Mouse (Mus musculus) kidney, postnatal 0 days (tissue): ENCODE data around the gene Prox2. TPM values are rescaled to one million over a fixed set of nuclear protein-coding genes. Genes with fewer than 3 reads are reported as not detected.

Experiments used
- ATAC-seq: fragments of 200-750 bp; cut with Nextera tagmentation; replicated peaks from 2 replicates; pipeline ENCODE4 v1.8.0; 2017; ENCODE audit warnings: low read depth, moderate number of reproducible peaks, moderate TSS enrichment, moderate library complexity; ENCODE audit not compliant: low FRiP score
- DNase-seq: peaks from one replicate; pipeline ENCODE4 v3.0.0-alpha.2; 2016; ENCODE audit warnings: low spot score
- H3K27ac ChIP-seq: fragments of 300-500 bp; sonication (generic); 2 replicates; pipeline ENCODE4 v1.5.1; 2014; ENCODE audit warnings: mild to moderate bottlenecking
- H3K27me3 ChIP-seq: fragments of 300-500 bp; sonication (generic); 2 replicates; pipeline ENCODE4 v1.6.1; 2014; ENCODE audit warnings: low read length, mixed read lengths; ENCODE audit not compliant: insufficient read depth
- H3K36me3 ChIP-seq: fragments of 300-500 bp; sonication (generic); 2 replicates; pipeline ENCODE4 v1.6.1; 2014; ENCODE audit warnings: low read length, mixed read lengths; ENCODE audit not compliant: insufficient read depth
- H3K4me1 ChIP-seq: fragments of 300-500 bp; sonication (generic); replicated peaks from 2 replicates; pipeline ENCODE4 v1.6.1; 2014; ENCODE audit warnings: antibody characterized with exemption, low read length, mixed read lengths; ENCODE audit not compliant: insufficient read depth
- H3K4me2 ChIP-seq: fragments of 300-500 bp; sonication (generic); 2 replicates; pipeline ENCODE4 v1.6.1; 2014; ENCODE audit warnings: mild to moderate bottlenecking, low read length, moderate library complexity, mixed read lengths
- H3K4me3 ChIP-seq: fragments of 300-500 bp; sonication (generic); replicated peaks from 2 replicates; pipeline ENCODE4 v1.5.1; 2014; ENCODE audit warnings: low read depth, low read length
- H3K9ac ChIP-seq: fragments of 300-500 bp; sonication (generic); 2 replicates; pipeline ENCODE4 v1.6.1; 2014; ENCODE audit warnings: low read depth, low read length
- H3K9me3 ChIP-seq: fragments of 300-500 bp; sonication (generic); replicated peaks from 2 replicates; pipeline ENCODE4 v1.6.1; 2016; ENCODE audit warnings: low read length, inconsistent platforms, mixed read lengths
- CTCF ChIP-seq: IDR thresholded peaks from 2 replicates; pipeline ENCODE4 v1.5.1; 2016; ENCODE audit warnings: antibody characterized with exemption, low read depth, mild to moderate bottlenecking, moderate library complexity
- WGBS: fragments of 180-500 bp; shearing (Covaris S2); extraction: QIAGEN DNeasy Blood & Tissue Kit; methylation state at CpG from one replicate; pipeline ENCODE4 v1.1.7; 2014; 5-methylcytosine and 5-hydroxymethylcytosine counted together
- polyA plus RNA-seq: library from polyadenylated mRNA; unstranded; fragments of >200 nt; fragmentation: Nextera tagmentation; extraction: Ambion mirVana; gene quantifications from 2 replicates; pipeline ENCODE4 v1.2.1, GENCODE M21; 2015

Gene Prox2
- 3.0 and 3.3 TPM in 2 replicates for polyA plus RNA-seq

DNA sequence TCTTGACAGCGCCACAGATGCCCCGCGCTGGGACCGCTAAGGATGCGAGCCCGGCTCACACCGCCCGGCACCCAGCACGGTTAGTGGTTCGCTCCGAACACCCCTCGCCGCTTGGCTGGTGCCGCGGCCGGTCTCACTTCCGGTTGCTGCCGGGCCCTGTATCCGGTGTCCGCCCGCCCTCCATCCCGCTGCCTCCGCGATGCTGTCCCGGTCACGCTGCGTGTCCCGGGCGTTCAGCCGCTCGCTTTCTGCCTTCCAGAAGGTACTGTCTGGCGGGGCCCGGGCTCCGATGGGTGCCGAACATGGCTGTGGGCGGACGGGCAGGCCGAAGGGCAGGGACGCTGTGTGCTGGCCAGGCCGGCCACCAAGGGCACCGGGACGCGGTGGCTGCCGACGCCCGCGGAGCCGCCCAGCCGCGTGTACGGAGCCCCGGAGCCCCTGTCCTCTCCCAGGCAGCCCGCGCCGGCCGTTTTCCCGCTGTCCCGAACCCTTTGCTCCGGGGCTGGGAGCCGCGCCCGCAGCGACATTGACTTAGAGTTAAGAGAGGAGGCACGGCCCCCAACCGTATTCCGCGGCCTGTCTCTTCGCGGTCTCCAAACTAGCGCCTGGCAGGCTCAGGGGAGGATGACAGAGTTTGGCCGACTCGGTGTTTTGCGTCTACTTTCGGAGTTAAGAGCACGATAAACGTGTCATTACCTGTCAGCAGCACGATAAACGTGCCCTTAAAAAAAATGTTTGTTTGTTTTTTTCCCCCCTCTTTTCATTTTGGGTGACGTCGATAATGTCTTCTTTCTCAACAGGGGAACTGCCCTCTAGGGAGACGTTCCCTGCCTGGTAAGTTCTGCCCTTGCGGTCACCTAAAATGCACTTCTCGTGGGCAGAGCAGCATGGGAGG lies at the start of gene Prox2, which contains the start of gene Dlst:
Gene Prox2 (minus strand): TSS at position 62 of the 895 bp plus-strand sequence.
Gene Dlst (plus strand): TSS at position 136 of the 895 bp plus-strand sequence.
- Histone ChIP-seq H3K4me2 (peak within 1 kb of the TSS; percentile 64), H3K4me3 (peak within 1 kb of the TSS; percentile 73), H3K4me1 (peaks cover 32% of the 10 kb centered on the region), H3K9ac (peak within 1 kb of the TSS; percentile 90), H3K36me3 (0 out of 2 replicates have a peak, but pooled peaks cover 9% of the 10 kb centered on the region), H3K9me3 (no peaks in the 10 kb centered on the region), H3K27ac (peak within 1 kb of the TSS; percentile 82), H3K27me3 (no peaks in the 10 kb centered on the region)
- DNase-seq, result peak; percentile 92
- WGBS, result under 1% methylated on average over 80 of the region's 83 CpGs
- peak; percentile 91 for ATAC-seq
- no peak for TF ChIP-seq CTCF

DNA sequence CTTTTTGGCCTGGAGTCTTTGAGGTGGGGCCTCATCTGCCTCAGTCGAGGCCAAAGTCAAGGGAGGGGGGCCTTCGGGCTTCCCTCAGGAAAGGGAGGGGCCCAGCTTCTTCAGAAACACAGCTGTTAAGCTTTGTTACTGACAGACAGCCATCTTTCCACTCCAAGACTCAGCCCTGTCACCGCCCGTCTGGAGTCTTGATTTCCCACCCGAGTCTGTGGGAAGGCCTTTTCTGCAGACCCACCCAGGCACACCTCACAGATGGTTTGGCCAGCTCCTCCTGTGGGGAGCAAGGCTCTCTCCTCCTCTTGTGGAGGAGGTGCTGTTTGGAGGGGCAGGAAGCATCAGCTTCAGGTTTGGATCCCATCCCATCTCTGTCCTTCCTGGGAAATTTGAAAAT lies 49.0 kb upstream of the Prox2 start:
- 61% methylated on average over 5 of the region's 5 CpGs for whole genome bisulfite sequencing
- TF ChIP-seq CTCF, result no peak
- no peaks in the 10 kb centered on the region for H3K9me3 ChIP-seq
- H3K36me3 ChIP-seq, result no peaks in the 10 kb centered on the region
- no peak overlapping the region for H3K9ac ChIP-seq
- no peak overlapping the region for H3K4me3 ChIP-seq
- no peaks in the 10 kb centered on the region for H3K27me3 ChIP-seq
- no peak overlapping the region for H3K4me2 ChIP-seq
- ATAC-seq, result no peak
- no peaks in the 10 kb centered on the region for H3K4me1 ChIP-seq
- no peak overlapping the region for H3K27ac ChIP-seq
- no peak for DNase-seq

DNA sequence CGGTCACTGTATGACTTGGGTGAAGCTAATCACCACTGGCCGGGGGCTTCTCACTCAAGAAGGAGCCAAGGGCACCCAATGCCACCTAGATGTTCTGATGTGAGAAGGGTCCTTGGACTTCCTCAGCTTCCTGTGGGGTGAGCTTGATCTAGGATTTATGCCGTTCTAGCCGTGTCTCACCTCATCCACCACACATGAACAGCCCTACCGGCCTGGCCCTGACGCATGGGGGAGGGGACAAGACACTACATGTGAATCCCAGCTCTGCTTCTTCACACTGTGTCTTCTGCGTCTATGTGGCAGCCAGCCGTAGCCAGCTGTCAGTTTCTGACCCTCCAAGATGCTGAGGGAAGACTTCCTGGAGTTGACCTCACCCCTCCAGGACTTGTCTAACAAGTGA lies 48.2 kb upstream of the Prox2 start:
- H3K4me2 ChIP-seq, result no peak overlapping the region
- DNase-seq (no peak), ATAC-seq (no peak)
- H3K9ac ChIP-seq, result no peak overlapping the region
- no peak overlapping the region for H3K4me3 ChIP-seq
- H3K9me3 ChIP-seq, result no peaks in the 10 kb centered on the region
- no peak overlapping the region for H3K27ac ChIP-seq
- no peaks in the 10 kb centered on the region for H3K27me3 ChIP-seq
- H3K36me3 ChIP-seq, result no peaks in the 10 kb centered on the region
- TF ChIP-seq CTCF, result no peak
- no peaks in the 10 kb centered on the region for H3K4me1 ChIP-seq
- WGBS, result 83% methylated on average over 8 of the region's 8 CpGs

DNA sequence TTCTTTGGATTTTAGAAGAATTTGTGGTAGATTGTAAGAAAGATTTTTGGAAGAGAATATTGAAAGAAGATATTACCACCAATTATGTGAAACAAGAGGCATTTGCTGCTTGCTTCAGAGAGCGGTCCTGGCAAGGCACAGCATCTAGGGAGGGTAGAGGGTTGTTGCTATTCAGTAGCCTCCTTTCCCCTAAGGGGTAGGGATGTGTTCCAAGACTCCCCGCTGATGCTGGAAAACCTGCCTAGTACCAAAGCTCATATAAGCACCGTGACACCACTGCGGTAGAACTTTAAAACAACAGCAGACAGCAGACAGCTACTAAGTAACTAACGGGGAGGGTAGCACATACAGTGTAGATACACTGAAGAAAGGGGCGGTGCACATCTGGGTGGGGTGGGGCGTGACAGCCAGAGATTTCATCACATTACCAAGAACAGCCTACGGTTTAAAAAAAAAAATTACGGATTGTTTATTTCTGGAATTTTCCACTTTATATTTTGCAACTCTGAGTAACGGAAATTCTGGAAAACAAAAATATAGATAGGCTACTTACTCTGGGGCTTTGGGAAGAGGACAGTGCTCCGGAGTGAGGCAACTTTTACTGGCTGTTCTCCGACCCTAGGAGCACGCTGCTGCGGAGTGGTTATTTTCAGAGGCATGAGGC lies 47.4 kb upstream of the Prox2 start:
- no peaks in the 10 kb centered on the region for H3K27me3 ChIP-seq
- no peaks in the 10 kb centered on the region for H3K9me3 ChIP-seq
- 89% methylated on average over 14 of the region's 14 CpGs for WGBS
- DNase-seq, result no peak
- H3K4me1 ChIP-seq, result no peaks in the 10 kb centered on the region
- no peak overlapping the region for H3K4me2 ChIP-seq
- no peak for ATAC-seq
- H3K9ac ChIP-seq, result no peak overlapping the region
- no peaks in the 10 kb centered on the region for H3K36me3 ChIP-seq
- no peak overlapping the region for H3K4me3 ChIP-seq
- TF ChIP-seq CTCF, result no peak
- H3K27ac ChIP-seq, result no peak overlapping the region

DNA sequence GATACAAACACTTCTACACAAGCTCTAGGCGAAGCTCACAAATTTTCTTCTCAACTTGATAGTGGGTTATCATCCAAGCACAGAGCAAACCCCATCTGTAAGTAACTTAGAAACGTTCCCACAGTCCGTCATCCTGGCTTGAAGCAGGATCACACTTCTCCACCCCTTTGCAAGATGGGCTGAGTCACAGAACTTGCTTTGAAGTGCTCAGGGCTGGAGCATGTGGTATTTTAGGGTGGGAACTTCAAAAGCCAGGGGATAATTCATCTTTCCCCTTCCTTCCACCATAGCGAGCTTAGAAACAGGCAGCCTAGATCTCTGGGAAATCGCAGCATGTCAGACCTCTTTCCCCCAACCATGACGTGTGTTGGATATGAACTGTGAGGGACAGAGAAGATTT lies 45.8 kb upstream of the Prox2 start:
- no peak for ATAC-seq
- Histone ChIP-seq H3K36me3 (no peaks in the 10 kb centered on the region), H3K4me3 (no peak overlapping the region), H3K4me2 (no peak overlapping the region), H3K4me1 (no peaks in the 10 kb centered on the region), H3K9me3 (no peaks in the 10 kb centered on the region), H3K27me3 (no peaks in the 10 kb centered on the region), H3K27ac (no peak overlapping the region), H3K9ac (no peak overlapping the region)
- DNase-seq, result no peak
- WGBS, result 28% methylated on average over 6 of the region's 6 CpGs
- no peak for TF ChIP-seq CTCF

DNA sequence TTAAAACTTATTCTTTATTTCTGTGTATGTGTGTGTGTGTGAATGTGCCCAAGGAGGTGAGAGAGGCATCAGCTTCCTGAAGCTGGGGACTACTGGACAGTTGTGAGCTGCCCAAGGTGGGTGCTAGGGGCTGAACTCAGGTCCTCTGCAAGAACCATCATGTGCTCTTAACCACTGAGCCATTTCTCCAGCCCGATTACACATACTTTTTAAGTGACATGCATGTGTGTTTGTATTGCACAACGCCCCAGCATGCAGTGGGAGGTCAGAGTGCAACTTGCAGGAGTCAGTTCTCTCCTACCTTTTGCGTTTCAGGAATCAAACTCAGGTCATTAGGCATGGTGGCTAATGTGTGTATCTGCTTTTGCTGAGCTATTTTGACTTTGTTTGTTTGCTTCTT lies 42.5 kb upstream of the Prox2 start:
- no peak overlapping the region for H3K4me2 ChIP-seq
- 70% methylated on average over 3 of the region's 3 CpGs for WGBS

More for the DNA sequence above, 42.5 kb upstream of the Prox2 start:
- H3K27ac ChIP-seq, result no peak overlapping the region
- H3K36me3 ChIP-seq, result no peaks in the 10 kb centered on the region
- H3K9me3 ChIP-seq, result no peaks in the 10 kb centered on the region
- ATAC-seq, result no peak
- no peak for TF ChIP-seq CTCF
- no peak for DNase-seq
- no peak overlapping the region for H3K9ac ChIP-seq
- H3K4me3 ChIP-seq, result no peak overlapping the region
- peaks cover 7% of the 10 kb centered on the region; the same call in 1 of the 2 replicates for H3K4me1 ChIP-seq
- H3K27me3 ChIP-seq, result peaks cover 6% of the 10 kb centered on the region
